Mouse (Mus musculus) neutrophil, adult 5-6 weeks (primary cell): ENCODE measurements around the gene Tmem79. TPM values are rescaled to one million over a fixed set of nuclear protein-coding genes. Genes with fewer than 3 reads are reported as not detected.
"Not testable (repeated sequence)": the region's sequence is repeated elsewhere in the genome, so short reads cannot be mapped to it uniquely, and the experiment has no call there.

ENCODE experiments used
- ATAC-seq: fragments of 151-379, 151-347 bp; 2 replicates; pipeline ENCODE4 v1.8.0; 2017; ENCODE audit warnings: mild to moderate bottlenecking, moderate TSS enrichment; ENCODE audit not compliant: insufficient number of reproducible peaks, poor library complexity, low FRiP score, severe bottlenecking; ENCODE audit errors: extremely low read depth
- total RNA-seq: library from RNA; stranded (forward); fragments of 200-1000 nt; gene quantifications from 2 replicates; pipeline ENCODE4 v1.2.3, GENCODE M21; 2017

Tmem79 gene
- total RNA-seq, 1 experiment from 2014 or later, result not detected

GRCm38 (mm10) chr3:88359584-88359983 lies 23.6 kb upstream of the Tmem79 start:
- no peak for ATAC-seq

DNA sequence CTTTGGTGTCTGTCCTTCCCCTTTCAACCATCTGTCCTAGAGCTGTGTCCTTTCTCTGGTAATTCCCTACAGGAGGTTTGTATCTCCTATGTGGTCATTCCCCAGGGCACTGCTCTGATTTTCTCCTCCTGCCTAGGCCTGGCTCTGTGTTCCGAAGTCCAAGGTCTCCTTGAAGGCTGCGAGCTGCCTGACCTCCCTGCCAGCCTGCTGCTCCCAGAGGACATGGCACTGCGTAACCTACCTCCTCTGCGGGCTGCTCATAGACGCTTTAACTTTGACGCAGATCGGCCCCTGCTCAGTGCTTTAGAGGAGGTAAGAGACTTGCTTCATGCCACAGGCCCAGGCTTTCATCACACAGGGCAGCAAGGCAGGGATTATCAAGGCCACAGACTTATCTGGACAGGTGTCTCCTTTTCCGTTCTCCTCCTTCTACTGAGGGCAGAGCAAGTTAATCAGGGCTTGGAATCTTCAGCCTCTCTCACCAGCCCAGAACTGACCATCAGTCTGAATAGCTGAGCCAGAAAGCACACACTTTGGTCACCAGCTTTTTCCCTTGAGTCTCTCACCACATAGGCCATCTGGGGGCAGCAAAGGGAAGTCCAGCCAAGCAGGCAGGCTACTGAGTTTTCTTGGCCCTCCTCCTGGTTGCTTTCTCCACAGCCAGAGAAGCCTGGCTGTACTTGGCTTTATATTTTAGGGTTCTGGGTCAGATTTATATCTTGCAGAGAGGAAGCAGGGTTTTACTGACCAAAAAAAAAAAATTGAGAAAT lies 18.6 kb upstream of the Tmem79 start:
- no peak for ATAC-seq

DNA sequence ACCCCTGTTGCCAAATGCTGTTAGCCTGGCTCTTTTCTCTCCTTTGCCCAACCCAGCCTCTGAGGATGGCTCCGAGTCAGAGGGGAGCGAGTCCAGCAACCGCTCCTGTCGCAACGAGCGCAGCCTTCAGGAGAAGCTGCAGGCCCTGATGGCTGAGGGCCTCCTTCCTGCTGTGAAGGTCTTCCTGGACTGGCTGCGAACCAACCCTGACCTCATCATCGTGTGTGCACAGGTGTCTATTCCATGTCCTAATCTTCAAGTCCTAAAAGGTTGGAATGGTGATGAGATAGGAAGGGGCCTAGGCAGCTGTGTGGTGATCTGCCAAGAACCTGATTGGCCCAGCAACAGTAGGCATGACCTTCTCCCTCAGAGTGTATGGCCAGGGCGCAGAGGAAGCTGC lies 17.0 kb upstream of the Tmem79 start:
- ATAC-seq, result no peak

GRCm38 (mm10) chr3:88350732-88351131 lies 14.8 kb upstream of the Tmem79 start:
- no peak for ATAC-seq

DNA sequence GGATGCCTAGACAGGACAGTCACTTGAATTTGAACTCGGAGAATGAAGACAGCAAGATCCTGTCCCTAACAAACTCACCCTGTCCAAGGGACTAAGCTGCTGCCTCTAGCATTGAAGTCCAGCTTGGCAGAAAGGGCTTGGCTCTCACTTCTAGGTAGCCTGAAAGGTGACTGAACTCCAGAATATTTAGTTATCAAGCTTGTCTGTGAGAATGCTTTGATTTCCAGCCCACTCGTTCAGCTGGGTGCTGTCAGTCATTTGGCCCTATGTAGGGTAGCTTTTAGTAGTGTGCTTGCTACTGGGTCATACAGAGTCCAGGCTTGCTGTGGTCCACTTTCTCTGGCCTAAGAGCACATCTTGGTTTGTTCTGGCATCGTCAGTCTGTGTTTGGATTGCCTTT lies 3.1 kb upstream of the Tmem79 start:
- no peak for ATAC-seq

DNA sequence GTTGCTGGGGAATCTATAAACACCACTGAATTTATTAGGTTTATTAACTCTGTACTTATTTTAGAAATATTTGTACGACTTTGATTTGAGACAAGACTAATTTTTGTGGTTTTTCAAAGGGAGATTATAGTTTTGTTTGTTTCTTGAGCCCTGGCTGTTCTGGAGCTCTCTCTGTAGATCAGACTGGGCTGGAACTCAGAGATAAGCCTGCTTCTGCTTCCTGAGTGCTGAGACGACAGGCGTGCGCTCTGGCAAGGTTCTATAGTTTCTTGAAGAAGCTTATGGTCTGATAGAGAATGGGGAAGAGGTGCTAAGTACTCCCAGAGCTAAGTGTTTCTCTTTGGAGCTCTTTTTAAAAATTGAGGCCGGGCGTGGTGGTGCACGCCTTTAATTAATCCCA lies 2.4 kb upstream of the Tmem79 start:
- ATAC-seq, result no peak

DNA sequence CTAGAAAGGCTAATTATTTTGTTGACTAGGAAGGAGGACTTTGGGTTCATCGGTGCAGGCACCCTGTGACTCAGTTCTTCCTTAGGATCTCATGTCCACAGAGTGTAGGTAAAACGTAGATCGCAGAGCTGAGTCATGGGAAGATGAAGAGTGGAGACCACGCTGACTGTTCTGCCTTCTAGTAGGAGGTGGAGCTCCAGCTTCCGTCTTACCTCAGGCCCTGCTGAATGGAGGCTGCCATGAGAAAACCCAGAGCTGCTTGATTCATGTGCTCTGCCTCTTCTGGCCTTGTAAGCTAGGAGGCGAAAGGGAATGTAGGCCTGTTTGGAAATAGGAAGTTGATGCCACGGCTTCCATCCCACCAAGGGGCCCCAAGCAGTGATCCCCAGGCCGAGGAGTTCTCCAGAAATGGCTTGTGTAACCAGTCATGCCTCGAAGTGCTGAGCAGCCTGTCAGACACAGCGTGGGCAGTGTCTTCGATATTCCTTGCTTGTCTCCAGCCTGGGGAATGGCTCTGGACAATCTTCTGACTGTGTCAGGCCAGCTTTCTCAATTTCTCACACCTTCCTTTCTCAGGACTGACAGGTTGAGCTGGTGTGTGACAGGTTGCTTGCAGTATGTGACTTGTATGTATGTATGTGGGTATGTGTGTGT lies 1.5 kb upstream of the Tmem79 start:
- ATAC-seq, result peak; percentile 14; the same call in 1 of the 2 replicates

- ATAC-seq, result peak; percentile 31
Measured at GRCm38 (mm10) chr3:88335436-88336053, 403 bp downstream of the Tmem79 start.

- no peak for ATAC-seq
Measured at GRCm38 (mm10) chr3:88334902-88335435, 979 bp downstream of the Tmem79 start.

GRCm38 (mm10) chr3:88334029-88334658 lies 1.8 kb downstream of the Tmem79 start:
- ATAC-seq, result no peak

GRCm38 (mm10) chr3:88331282-88331681 lies 4.7 kb downstream of the Tmem79 start:
- peak; percentile 40; the same call in 1 of the 2 replicates for ATAC-seq

- ATAC-seq, result no peak
Measured at GRCm38 (mm10) chr3:88328956-88329355, 7.0 kb downstream of the Tmem79 start.

GRCm38 (mm10) chr3:88324951-88325405 lies 11.0 kb downstream of the Tmem79 start, which contains the start of gene Glmp:
TSS of gene Glmp (plus strand) at chr3:88325023.
- ATAC-seq, result peak; percentile 78

DNA sequence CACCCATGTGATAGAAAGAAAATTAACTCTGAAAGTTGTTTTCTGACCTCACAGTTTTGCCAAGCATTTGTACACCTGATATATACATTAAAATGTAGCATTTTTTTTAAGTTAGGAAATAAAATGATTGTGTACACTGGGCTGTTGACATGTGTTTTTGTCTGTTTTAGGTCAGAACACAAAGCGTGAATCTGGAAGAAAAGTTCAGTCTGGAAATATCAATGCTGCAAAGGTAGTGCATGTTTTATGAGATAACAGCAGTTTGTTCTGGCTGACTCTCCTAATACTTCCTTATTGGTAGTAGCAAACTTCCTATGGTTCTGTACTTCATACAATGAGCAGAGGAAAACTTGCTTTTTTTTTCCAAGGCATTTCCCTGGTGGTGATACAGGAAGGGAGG lies 36.8 kb downstream of the Tmem79 start:
- no peak for ATAC-seq

- no peak for ATAC-seq
Measured at GRCm38 (mm10) chr3:88297321-88297851, 38.6 kb downstream of the Tmem79 start.

DNA sequence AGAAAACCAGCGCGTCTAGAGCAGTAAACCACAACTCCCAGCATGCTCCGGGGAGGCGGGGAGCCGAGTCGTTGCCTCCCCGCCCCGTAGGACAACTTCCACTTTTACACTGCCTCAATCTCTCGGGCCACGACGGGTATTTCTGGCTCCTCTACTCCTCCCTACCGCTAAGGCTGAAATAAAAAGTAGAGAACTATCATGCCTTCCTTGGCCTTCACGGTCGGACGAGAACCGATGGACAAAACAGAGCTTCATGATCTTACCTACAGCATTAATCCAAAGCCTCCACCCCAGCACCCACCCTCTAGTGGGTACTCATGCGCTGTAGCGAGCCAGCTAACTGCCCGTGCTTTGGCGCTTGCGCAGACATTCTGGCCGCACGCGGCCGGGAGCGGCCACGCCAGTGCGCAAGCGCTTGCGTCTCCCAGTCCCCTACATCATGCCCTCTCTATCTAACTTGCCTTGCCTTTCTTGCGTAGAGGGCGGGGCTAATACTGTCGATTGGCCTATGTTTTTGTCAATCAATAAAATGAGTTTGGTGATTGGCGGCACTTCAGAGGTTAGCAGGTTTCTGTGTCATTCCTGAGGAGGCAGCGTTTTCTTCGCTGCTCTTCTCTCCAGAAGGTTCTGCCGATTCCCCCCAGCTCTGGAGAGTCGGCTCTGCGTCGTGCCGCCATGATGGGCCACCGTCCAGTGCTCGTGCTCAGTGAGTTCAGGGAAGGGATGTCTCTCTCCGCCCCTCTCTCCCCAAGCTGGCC lies 39.2 kb downstream of the Tmem79 start, which contains the start of the genes Tsacc and Cct3:
Gene Tsacc (minus strand): TSS at position 439 of the 758 bp plus-strand sequence.
Gene Cct3 (plus strand): TSS at position 556 of the 758 bp plus-strand sequence.
- ATAC-seq, result peak; percentile 94

DNA sequence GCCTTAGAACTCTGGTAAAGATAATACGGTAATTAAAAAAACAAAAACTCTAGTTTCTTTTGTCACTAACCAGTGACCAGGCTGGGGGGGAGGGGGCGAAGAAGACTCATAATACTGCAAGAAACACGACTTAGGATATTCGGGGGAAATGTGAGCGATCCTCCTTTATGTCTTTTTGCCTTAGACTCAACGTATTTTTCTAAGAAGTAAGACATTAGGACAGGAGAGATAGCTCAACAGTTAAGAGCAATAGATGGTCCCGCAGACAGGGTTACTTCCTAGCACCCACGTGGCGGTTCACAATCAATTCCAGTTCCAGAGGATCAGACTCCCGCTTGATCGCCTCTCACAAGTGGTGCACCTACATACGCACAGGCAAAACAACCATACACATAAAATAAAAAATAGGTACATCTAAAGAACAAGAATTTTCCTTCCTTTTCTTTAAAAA lies 39.8 kb downstream of the Tmem79 start:
- no peak for ATAC-seq

- ATAC-seq, result not testable (repeated sequence)
Measured at GRCm38 (mm10) chr3:88295272-88295671, 40.7 kb downstream of the Tmem79 start.
